Mouse (Mus musculus) lung, postnatal 4 days (tissue): ENCODE results near the gene Fam155a.

Experiments
- DNase-seq, 2 experiments: peaks; one replicate each; pipeline ENCODE4 v3.0.0; 2021

The Fam155a gene

GRCm38 (mm10) chr8:9470114-9470513, 300.8 kb downstream of the Fam155a start:
- no peak for DNase-seq

GRCm38 (mm10) chr8:9461111-9461510, 309.9 kb downstream of the Fam155a start:
- no peak for DNase-seq

- no peak for DNase-seq
Measured at GRCm38 (mm10) chr8:9460707-9461106, 310.3 kb downstream of the Fam155a start.

GRCm38 (mm10) chr8:9458614-9459013, 312.3 kb downstream of the Fam155a start:
- no peak for DNase-seq

GRCm38 (mm10) chr8:9455138-9455537, 315.8 kb downstream of the Fam155a start:
- no peak for DNase-seq

GRCm38 (mm10) chr8:9453742-9454141, 317.2 kb downstream of the Fam155a start:
- DNase-seq: no peak

GRCm38 (mm10) chr8:9451543-9451942, 319.4 kb downstream of the Fam155a start:
- no peak for DNase-seq

- no peak for DNase-seq
Measured at GRCm38 (mm10) chr8:9448613-9449012, 322.3 kb downstream of the Fam155a start.

GRCm38 (mm10) chr8:9437822-9438221, 333.1 kb downstream of the Fam155a start:
- no peak for DNase-seq

GRCm38 (mm10) chr8:9435501-9435900, 335.5 kb downstream of the Fam155a start:
- DNase-seq: no peak

- DNase-seq: no peak
Measured at GRCm38 (mm10) chr8:9432635-9433372, 338.2 kb downstream of the Fam155a start.

GRCm38 (mm10) chr8:9428846-9429245, 342.1 kb downstream of the Fam155a start:
- no peak for DNase-seq

GRCm38 (mm10) chr8:9424069-9424468, 346.9 kb downstream of the Fam155a start:
- no peak for DNase-seq

GRCm38 (mm10) chr8:9423590-9423989, 347.4 kb downstream of the Fam155a start:
- DNase-seq: no peak

GRCm38 (mm10) chr8:9423184-9423583, 347.8 kb downstream of the Fam155a start:
- no peak for DNase-seq

- peak in 1 of 2 experiments; percentile 32 for DNase-seq
Measured at GRCm38 (mm10) chr8:9418856-9419800, 351.8 kb downstream of the Fam155a start.

GRCm38 (mm10) chr8:9416189-9416588, 354.8 kb downstream of the Fam155a start:
- DNase-seq: no peak

GRCm38 (mm10) chr8:9408480-9408879, 362.5 kb downstream of the Fam155a start:
- DNase-seq: no peak

GRCm38 (mm10) chr8:9406204-9406603, 364.8 kb downstream of the Fam155a start:
- DNase-seq: no peak

- no peak for DNase-seq
Measured at GRCm38 (mm10) chr8:9404651-9405050, 366.3 kb downstream of the Fam155a start.

- no peak for DNase-seq
Measured at GRCm38 (mm10) chr8:9402393-9402792, 368.6 kb downstream of the Fam155a start.

GRCm38 (mm10) chr8:9398606-9399263, 372.2 kb downstream of the Fam155a start:
- DNase-seq: no peak

GRCm38 (mm10) chr8:9398040-9398439, 372.9 kb downstream of the Fam155a start:
- no peak for DNase-seq
